Mouse (Mus musculus) myocyte (in vitro differentiated cells): ENCODE measurements around the gene Hsd17b13.

ENCODE experiments used
- CEBPB ChIP-seq: IDR thresholded peaks from 2 replicates; pipeline ENCODE4 v1.6.1; 2011; ENCODE audit warnings: mild to moderate bottlenecking, moderate library complexity; ENCODE audit not compliant: poor library complexity, insufficient read depth, severe bottlenecking
- POLR2A ChIP-seq: IDR thresholded peaks from one replicate; pipeline ENCODE4 v1.6.1; 2011; ENCODE audit warnings: low read depth, mild to moderate bottlenecking, control low read depth, moderate library complexity; ENCODE audit not compliant: insufficient read length
- POLR2AphosphoS2 ChIP-seq: IDR thresholded peaks from one replicate; pipeline ENCODE4 v1.6.1; 2011; ENCODE audit warnings: low read depth, control low read depth; ENCODE audit not compliant: insufficient read length

DNA sequence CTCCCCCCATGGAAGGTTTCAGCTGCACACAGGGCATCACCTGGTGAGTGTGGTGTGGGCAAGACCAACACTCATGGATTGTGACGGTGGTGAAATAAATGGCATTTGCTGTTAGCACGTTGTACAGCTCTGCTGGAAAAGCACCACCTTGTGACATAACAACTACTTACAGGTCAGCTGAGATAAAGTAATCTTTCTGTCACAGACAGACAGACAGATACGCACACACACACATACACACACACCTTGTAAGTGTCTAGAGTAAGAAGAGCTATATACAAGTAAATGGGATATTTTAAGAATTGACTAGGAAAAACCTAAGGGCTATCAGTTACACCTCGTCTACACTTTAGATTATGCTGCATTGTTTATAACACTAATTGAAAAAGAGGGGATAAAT is 17.5 kb upstream of the Hsd17b13 start:
- TF ChIP-seq POLR2A = no peak
- TF ChIP-seq POLR2AphosphoS2 = no peak
- no peak for TF ChIP-seq CEBPB
